Mouse (Mus musculus) cerebellum, postnatal 36 days (tissue): ENCODE results near the gene Pou3f1.
"Not testable (repeated sequence)": the region's sequence is repeated elsewhere in the genome, so short reads cannot be mapped to it uniquely, and the experiment has no call there.

ENCODE experiments used
- DNase-seq, 2 experiments: peaks; one replicate each; pipeline ENCODE4 v3.0.0; 2021 to 2022; ENCODE audit warnings: mixed read lengths in 2 of 2

Pou3f1 gene

GRCm38 (mm10) chr4:124693135-124693894 is 36.7 kb downstream of the Pou3f1 start, which contains the start of gene Utp11:
Gene Utp11, minus strand, starts transcription at chr4:124693600.
- peak; percentile 78 to 80 for DNase-seq

DNA sequence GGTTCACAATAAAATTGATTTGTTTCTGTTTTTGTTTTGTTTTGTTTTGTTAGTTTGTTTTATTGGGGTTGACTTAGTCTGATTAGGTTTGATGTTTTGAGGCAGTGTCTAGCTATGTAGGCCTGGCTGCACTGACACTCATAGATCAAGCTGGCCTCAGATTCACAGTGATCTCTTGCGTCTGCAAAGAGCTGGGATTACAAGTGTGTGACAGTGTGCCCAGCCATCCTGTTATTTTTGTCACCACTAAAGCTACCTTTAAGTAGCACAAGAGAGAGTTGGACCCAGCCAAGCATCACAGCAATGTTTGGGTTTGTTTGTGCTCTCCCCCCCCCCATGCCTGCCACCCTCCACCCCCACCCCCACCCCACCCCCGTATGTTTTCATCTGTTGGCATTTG is 38.0 kb downstream of the Pou3f1 start:
- DNase-seq = no peak

DNA sequence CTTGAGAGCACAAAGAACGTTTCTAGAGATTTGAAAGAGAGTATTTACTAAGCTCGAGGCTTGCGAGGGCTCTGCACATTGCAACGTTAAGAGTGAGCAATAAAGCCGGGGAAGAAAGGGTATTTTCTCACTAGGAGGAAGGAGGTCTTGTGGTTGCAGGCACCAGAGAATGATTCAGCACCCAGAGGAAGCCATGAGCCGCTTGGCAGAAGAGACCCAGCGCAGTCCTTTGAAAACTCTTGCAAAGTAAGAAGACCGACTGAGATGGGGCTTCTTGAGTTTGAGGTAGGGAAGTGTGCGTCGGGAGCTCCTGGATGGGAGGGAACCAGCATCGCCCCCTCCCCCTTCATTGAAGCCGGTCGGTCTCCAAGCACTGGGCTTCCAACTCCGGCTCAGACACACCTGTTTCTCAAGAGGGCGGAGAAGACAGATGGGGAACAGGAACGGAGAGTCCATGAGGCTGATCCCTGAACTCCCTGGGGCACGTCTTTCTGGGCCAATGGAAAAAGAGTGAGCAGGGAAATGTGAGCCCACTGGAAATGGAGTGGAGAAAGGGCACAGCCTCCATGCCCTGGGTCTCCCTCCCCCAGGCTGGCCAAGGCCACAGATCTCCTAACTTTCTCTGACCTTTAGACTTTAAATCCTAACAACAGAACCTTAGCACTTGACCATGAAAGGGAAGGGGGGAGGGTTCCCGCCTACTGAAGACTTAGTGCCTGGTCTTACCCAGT is 39.3 kb downstream of the Pou3f1 start:
- no peak for DNase-seq

GRCm38 (mm10) chr4:124699791-124700190 is 43.2 kb downstream of the Pou3f1 start:
- DNase-seq = no peak

DNA sequence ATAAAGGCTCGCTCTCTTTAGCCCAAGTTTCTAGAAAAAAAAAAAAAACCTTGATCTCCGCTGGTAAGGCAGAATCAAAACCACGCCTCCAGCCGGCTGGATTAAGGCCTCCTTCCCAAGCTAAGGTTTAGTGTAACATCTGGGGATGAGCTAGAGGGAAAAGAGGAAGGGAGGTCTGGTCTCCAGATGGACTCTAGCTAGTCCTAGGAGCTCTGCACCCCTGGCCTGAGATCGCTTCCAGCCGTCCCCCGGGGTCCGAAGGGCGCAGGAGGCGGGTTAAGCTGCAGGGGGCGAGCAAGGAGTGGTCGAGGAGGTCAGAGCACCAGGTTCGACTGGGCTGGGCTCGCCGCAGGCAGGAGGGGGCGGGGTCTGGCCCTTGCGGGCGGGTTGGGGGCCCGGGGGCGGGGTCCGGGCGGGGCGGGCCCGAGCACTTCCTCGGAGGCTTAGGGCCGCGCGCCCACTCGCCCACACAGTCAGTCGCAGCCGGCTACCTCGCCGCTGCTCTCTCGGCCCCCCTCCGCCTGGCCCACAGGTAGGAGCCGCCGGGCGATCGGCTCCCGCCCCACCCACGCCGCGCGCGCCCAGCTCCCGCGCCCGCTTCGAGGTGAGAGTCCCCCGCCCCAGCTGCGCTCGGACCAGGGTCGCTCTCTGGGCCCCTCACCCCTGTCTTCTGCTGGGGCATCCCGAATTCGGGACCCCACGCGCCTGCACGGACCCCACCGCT is 43.8 kb downstream of the Pou3f1 start, which contains the start of gene Fhl3:
Gene Fhl3, plus strand, starts transcription at position 454 of the 724 bp plus-strand sequence.
- peak in 1 of 2 experiments; percentile 14 for DNase-seq

GRCm38 (mm10) chr4:124701052-124701845 is 44.6 kb downstream of the Pou3f1 start:
- DNase-seq = no peak

- DNase-seq = peak in 1 of 2 experiments; percentile 17
Observed at GRCm38 (mm10) chr4:124701916-124702315, 45.3 kb downstream of the Pou3f1 start.

- DNase-seq = peak in 1 of 2 experiments; percentile 19
Observed at GRCm38 (mm10) chr4:124703406-124703805, 46.8 kb downstream of the Pou3f1 start.

DNA sequence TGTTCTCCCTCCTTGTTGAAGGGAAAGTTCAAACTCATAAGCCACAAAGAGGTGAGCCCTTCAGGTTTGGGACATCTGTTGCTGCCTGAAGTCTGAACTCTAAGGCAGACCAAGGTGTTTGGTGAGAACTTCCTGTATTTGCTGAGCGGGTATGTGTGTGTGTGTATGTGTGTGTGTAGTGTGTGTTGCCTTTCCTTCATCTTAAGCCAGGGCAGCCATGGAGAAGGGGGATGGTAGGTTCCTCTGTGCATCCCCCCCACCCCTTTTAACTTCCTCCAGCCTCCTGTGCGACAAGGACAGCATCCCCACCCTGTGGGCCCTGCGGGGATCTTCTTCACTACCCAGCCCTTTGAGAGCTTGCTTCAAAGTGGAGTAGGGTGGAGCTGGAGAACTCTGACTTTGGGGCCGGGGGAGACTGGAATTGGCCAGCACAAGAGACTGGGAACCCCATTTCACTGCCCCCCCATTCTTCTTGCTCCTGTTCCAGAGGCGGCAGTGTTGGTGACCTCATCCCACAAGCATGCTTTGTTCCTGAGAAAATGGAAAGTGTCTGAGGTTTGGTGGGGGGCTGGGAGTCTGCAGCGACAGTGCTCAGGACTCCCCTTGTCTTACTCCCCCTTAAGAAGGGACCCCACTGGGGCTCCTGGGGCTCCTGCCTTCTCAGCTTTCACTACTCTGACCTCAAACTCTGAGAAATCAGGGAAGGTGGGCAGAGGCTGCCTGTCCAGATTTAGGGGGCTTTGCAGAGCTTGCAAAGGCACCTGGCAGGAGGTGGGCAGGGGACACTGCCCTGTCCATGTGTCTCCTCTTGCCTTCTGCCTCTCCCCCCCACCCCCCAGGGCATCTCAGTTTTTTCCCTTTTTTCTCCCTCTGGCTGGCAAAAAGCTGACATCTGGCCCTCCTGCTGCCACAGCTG is 47.5 kb downstream of the Pou3f1 start:
- DNase-seq = no peak

DNA sequence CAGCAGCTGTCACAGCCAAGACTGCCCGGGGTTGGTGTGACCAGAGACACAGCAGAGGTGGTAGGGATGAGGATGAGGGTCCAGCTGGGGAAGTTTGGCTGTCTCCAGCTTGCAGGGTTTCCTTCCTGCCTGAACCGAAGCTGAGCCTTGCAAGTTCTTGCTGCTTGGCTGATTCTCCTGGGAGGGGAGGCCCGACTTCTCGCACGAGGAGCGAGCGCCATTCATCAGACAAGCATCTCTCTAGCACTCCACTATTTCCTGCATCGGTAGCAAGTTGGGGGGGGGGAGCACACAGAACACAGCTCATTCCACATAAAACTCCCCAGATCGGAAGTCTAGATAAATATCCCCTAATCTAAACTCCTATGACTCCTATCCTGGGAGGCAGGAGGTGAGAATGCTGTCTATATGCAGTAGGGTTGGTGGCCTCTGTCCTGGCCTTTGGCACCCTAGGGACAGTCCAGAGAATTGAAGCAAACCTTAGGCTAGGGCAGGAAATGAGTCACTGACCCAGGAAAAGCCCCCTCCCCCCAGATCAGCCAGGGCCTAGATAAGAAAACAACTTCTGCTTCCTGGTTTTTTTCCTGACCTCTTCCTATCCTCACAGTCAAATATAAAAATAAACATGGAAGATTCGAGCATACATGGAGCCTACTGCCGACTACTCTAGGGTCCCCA is 48.3 kb downstream of the Pou3f1 start:
- DNase-seq = no peak

DNA sequence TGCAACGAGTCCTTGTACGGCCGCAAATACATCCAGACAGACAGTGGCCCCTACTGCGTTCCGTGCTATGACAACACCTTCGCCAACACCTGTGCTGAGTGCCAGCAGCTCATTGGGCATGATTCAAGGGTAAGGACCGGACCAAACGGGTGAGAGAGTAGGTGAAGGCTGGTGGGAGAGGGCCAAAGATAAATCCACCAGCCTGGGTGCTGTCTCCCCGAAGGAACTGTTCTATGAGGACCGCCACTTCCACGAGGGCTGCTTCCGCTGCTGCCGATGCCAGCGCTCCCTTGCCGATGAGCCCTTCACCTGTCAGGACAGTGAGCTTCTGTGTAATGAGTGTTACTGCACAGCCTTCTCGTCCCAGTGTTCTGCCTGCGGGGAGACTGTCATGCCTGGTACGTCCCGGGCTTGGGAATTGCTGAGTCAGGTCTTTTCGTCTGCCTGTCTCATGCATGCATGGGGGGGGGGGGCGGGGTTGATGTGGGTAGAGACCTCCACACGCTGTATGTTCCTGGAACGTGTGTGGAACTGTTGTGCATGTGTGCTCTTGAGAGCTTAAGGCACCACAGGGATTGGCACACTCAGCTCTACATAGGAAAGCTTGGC is 49.2 kb downstream of the Pou3f1 start:
- DNase-seq = no peak

- not testable (repeated sequence) for DNase-seq
Observed at GRCm38 (mm10) chr4:124707381-124708199, 51.0 kb downstream of the Pou3f1 start.

DNA sequence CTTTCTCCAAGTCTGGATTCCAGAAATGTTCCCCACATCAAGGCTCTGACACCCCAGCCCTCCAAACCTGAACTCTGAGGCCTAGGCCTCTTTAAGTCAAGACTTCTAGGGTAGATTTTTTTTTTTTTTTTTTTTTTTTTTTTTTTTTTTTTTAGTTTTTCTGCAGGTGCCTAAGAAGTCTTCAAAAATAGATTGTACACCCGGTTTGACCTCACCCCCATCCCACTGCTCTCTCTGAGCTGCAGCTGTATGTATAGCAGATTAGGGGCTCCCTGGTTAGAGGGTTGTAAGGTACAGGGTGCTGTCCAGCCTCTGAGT is 51.6 kb downstream of the Pou3f1 start:
- DNase-seq = not testable (repeated sequence)

- no peak for DNase-seq
Observed at GRCm38 (mm10) chr4:124708518-124709477, 52.2 kb downstream of the Pou3f1 start.

GRCm38 (mm10) chr4:124709961-124710446 is 53.4 kb downstream of the Pou3f1 start:
- no peak for DNase-seq
